Mouse (Mus musculus): ENCODE measurements around the gene Irgm2. TPM values are rescaled to one million over a fixed set of nuclear protein-coding genes. Genes with fewer than 3 reads are reported as not detected.
"Not testable (repeated sequence)": the region's sequence is repeated elsewhere in the genome, so short reads cannot be mapped to it uniquely, and the experiment has no call there.

Irgm2 gene
- polyA plus RNA-seq, 1 experiment from 2014 or later, result 3.0 TPM

GRCm38 (mm10) chr11:58179563-58179962 lies 19.9 kb upstream of the Irgm2 start:
- H3K27me3 ChIP-seq (ENCODE audit: control insufficient read depth, insufficient read depth, low read depth, low read length), result no peaks in the 10 kb centered on the region
- no peaks in the 10 kb centered on the region for H3K9me3 ChIP-seq (ENCODE audit: control insufficient read depth, low read length)
- H3K4me3 ChIP-seq (ENCODE audit: low read length), result no peak overlapping the region
- no peak overlapping the region for H3K9ac ChIP-seq (ENCODE audit: low read length)
- no peak overlapping the region for H3K4me2 ChIP-seq (ENCODE audit: low read depth, low read length)
- H3K36me3 ChIP-seq (ENCODE audit: control insufficient read depth, insufficient read depth, low read length), result peaks cover 28% of the 10 kb centered on the region
- no peak overlapping the region for H3K27ac ChIP-seq (ENCODE audit: low read length)
- H3K4me1 ChIP-seq (replicated peaks; ENCODE audit: control insufficient read depth, insufficient read depth, low read length), result no peaks in the 10 kb centered on the region
- peak; percentile 49; the same call in 1 of the 2 replicates for ATAC-seq (ENCODE audit: low read depth)
- WGBS, result 32% methylated on average over 3 of the region's 3 CpGs

GRCm38 (mm10) chr11:58179986-58180385 lies 19.4 kb upstream of the Irgm2 start:
- not testable (repeated sequence) for H3K27me3 ChIP-seq (ENCODE audit: control insufficient read depth, insufficient read depth, low read depth, low read length); H3K4me3 ChIP-seq (ENCODE audit: low read length); H3K4me2 ChIP-seq (ENCODE audit: low read depth, low read length); H3K9me3 ChIP-seq (ENCODE audit: control insufficient read depth, low read length); H3K27ac ChIP-seq (ENCODE audit: low read length); ATAC-seq (ENCODE audit: low read depth); H3K4me1 ChIP-seq (replicated peaks; ENCODE audit: control insufficient read depth, insufficient read depth, low read length); H3K9ac ChIP-seq (ENCODE audit: low read length)
- peaks cover 28% of the 10 kb centered on the region for H3K36me3 ChIP-seq (ENCODE audit: control insufficient read depth, insufficient read depth, low read length)
- WGBS, result 91% methylated on average over 6 of the region's 6 CpGs

GRCm38 (mm10) chr11:58180756-58181155 lies 18.7 kb upstream of the Irgm2 start:
- Histone ChIP-seq H3K27ac (ENCODE audit: low read length) (no peak overlapping the region), H3K4me2 (ENCODE audit: low read depth, low read length) (no peak overlapping the region), H3K36me3 (ENCODE audit: control insufficient read depth, insufficient read depth, low read length) (peaks cover 21% of the 10 kb centered on the region)

GRCm38 (mm10) chr11:58183579-58183978 lies 15.8 kb upstream of the Irgm2 start:
- H3K9ac ChIP-seq (ENCODE audit: low read length), result no peak overlapping the region
- WGBS, result 88% methylated on average over 3 of the region's 3 CpGs
- peaks cover 3% of the 10 kb centered on the region for H3K36me3 ChIP-seq (ENCODE audit: control insufficient read depth, insufficient read depth, low read length)
- H3K9me3 ChIP-seq (ENCODE audit: control insufficient read depth, low read length), result no peaks in the 10 kb centered on the region
- H3K4me1 ChIP-seq (replicated peaks; ENCODE audit: control insufficient read depth, insufficient read depth, low read length), result no peaks in the 10 kb centered on the region
- H3K27me3 ChIP-seq (ENCODE audit: control insufficient read depth, insufficient read depth, low read depth, low read length), result no peaks in the 10 kb centered on the region
- no peak overlapping the region for H3K27ac ChIP-seq (ENCODE audit: low read length)
- H3K4me3 ChIP-seq (ENCODE audit: low read length), result no peak overlapping the region
- no peak overlapping the region for H3K4me2 ChIP-seq (ENCODE audit: low read depth, low read length)
- no peak for ATAC-seq (ENCODE audit: low read depth)

More at GRCm38 (mm10) chr11:58180756-58181155, 18.7 kb upstream of the Irgm2 start:
- no peak for ATAC-seq (ENCODE audit: low read depth)
- H3K4me3 ChIP-seq (ENCODE audit: low read length), result no peak overlapping the region
- H3K4me1 ChIP-seq (replicated peaks; ENCODE audit: control insufficient read depth, insufficient read depth, low read length), result no peaks in the 10 kb centered on the region
- no peaks in the 10 kb centered on the region for H3K9me3 ChIP-seq (ENCODE audit: control insufficient read depth, low read length)
- WGBS, result 83% methylated on average over 7 of the region's 7 CpGs
- H3K9ac ChIP-seq (ENCODE audit: low read length), result no peak overlapping the region
- H3K27me3 ChIP-seq (ENCODE audit: control insufficient read depth, insufficient read depth, low read depth, low read length), result no peaks in the 10 kb centered on the region

GRCm38 (mm10) chr11:58189675-58190074 lies 9.7 kb upstream of the Irgm2 start:
- Histone ChIP-seq H3K4me1 (replicated peaks; ENCODE audit: control insufficient read depth, insufficient read depth, low read length) (peaks cover 6% of the 10 kb centered on the region; the same call in 1 of the 2 replicates), H3K4me2 (ENCODE audit: low read depth, low read length) (no peak overlapping the region), H3K27me3 (ENCODE audit: control insufficient read depth, insufficient read depth, low read depth, low read length) (no peaks in the 10 kb centered on the region), H3K9me3 (ENCODE audit: control insufficient read depth, low read length) (no peaks in the 10 kb centered on the region), H3K27ac (ENCODE audit: low read length) (no peak overlapping the region), H3K4me3 (ENCODE audit: low read length) (no peak overlapping the region), H3K9ac (ENCODE audit: low read length) (no peak overlapping the region), H3K36me3 (ENCODE audit: control insufficient read depth, insufficient read depth, low read length) (no peaks in the 10 kb centered on the region)
- no peak for ATAC-seq (ENCODE audit: low read depth)
- WGBS, result 89% methylated on average over 6 of the region's 6 CpGs

GRCm38 (mm10) chr11:58193326-58193725 lies 6.1 kb upstream of the Irgm2 start:
- no peak overlapping the region for H3K27ac ChIP-seq (ENCODE audit: low read length)
- no peak overlapping the region for H3K4me2 ChIP-seq (ENCODE audit: low read depth, low read length)
- no peak for ATAC-seq (ENCODE audit: low read depth)
- WGBS, result 39% methylated on average over 3 of the region's 3 CpGs
- H3K9ac ChIP-seq (ENCODE audit: low read length), result no peak overlapping the region
- H3K27me3 ChIP-seq (ENCODE audit: control insufficient read depth, insufficient read depth, low read depth, low read length), result no peaks in the 10 kb centered on the region
- no peak overlapping the region for H3K4me3 ChIP-seq (ENCODE audit: low read length)
- no peaks in the 10 kb centered on the region for H3K36me3 ChIP-seq (ENCODE audit: control insufficient read depth, insufficient read depth, low read length)
- H3K9me3 ChIP-seq (ENCODE audit: control insufficient read depth, low read length), result no peaks in the 10 kb centered on the region
- peaks cover 6% of the 10 kb centered on the region; the same call in 1 of the 2 replicates for H3K4me1 ChIP-seq (replicated peaks; ENCODE audit: control insufficient read depth, insufficient read depth, low read length)

- ATAC-seq (ENCODE audit: low read depth), result no peak
- Histone ChIP-seq H3K27ac (ENCODE audit: low read length) (no peak overlapping the region), H3K4me2 (ENCODE audit: low read depth, low read length) (no peak overlapping the region), H3K4me3 (ENCODE audit: low read length) (no peak overlapping the region), H3K9ac (ENCODE audit: low read length) (no peak overlapping the region), H3K4me1 (replicated peaks; ENCODE audit: control insufficient read depth, insufficient read depth, low read length) (peaks cover 6% of the 10 kb centered on the region; the same call in 1 of the 2 replicates), H3K27me3 (ENCODE audit: control insufficient read depth, insufficient read depth, low read depth, low read length) (no peaks in the 10 kb centered on the region), H3K36me3 (ENCODE audit: control insufficient read depth, insufficient read depth, low read length) (no peaks in the 10 kb centered on the region), H3K9me3 (ENCODE audit: control insufficient read depth, low read length) (no peaks in the 10 kb centered on the region)
- WGBS, result 21% methylated on average over 4 of the region's 4 CpGs
Measured at GRCm38 (mm10) chr11:58193860-58194520, 5.4 kb upstream of the Irgm2 start.

- no peaks in the 10 kb centered on the region for H3K9me3 ChIP-seq (ENCODE audit: control insufficient read depth, low read length)
- H3K36me3 ChIP-seq (ENCODE audit: control insufficient read depth, insufficient read depth, low read length), result no peaks in the 10 kb centered on the region
- 74% methylated on average over 4 of the region's 4 CpGs for WGBS
- H3K27ac ChIP-seq (ENCODE audit: low read length), result no peak overlapping the region
- H3K27me3 ChIP-seq (ENCODE audit: control insufficient read depth, insufficient read depth, low read depth, low read length), result no peaks in the 10 kb centered on the region
- H3K4me1 ChIP-seq (replicated peaks; ENCODE audit: control insufficient read depth, insufficient read depth, low read length), result peaks cover under 1% of the 10 kb centered on the region; the same call in 1 of the 2 replicates
- peak overlapping the region; percentile 69 for H3K4me2 ChIP-seq (ENCODE audit: low read depth, low read length)
- peak overlapping the region; percentile 65 for H3K4me3 ChIP-seq (ENCODE audit: low read length)
- H3K9ac ChIP-seq (ENCODE audit: low read length), result no peak overlapping the region
- no peak for ATAC-seq (ENCODE audit: low read depth)
Measured at GRCm38 (mm10) chr11:58198663-58199062, 755 bp upstream of the Irgm2 start.

- Histone ChIP-seq H3K4me2 (ENCODE audit: low read depth, low read length) (no peak overlapping the region), H3K4me1 (replicated peaks; ENCODE audit: control insufficient read depth, insufficient read depth, low read length) (no peaks in the 10 kb centered on the region), H3K27me3 (ENCODE audit: control insufficient read depth, insufficient read depth, low read depth, low read length) (no peaks in the 10 kb centered on the region)
Measured at GRCm38 (mm10) chr11:58200226-58200625, 808 bp downstream of the Irgm2 start.

More at GRCm38 (mm10) chr11:58200226-58200625, 808 bp downstream of the Irgm2 start:
- 81% methylated on average over 4 of the region's 4 CpGs for WGBS
- no peaks in the 10 kb centered on the region for H3K9me3 ChIP-seq (ENCODE audit: control insufficient read depth, low read length)
- H3K36me3 ChIP-seq (ENCODE audit: control insufficient read depth, insufficient read depth, low read length), result no peaks in the 10 kb centered on the region
- no peak for ATAC-seq (ENCODE audit: low read depth)
- no peak overlapping the region for H3K4me3 ChIP-seq (ENCODE audit: low read length)
- H3K27ac ChIP-seq (ENCODE audit: low read length), result no peak overlapping the region
- H3K9ac ChIP-seq (ENCODE audit: low read length), result no peak overlapping the region; the same call in 1 of the 2 replicates
